Mouse (Mus musculus): ENCODE results near the gene 9330161L09Rik. TPM values are rescaled to one million over a fixed set of nuclear protein-coding genes. Genes with fewer than 3 reads are reported as not detected.

9330161L09Rik gene
- total RNA-seq (2023): 1 to 10 TPM; 1.8 to 2.8 TPM

GRCm38 (mm10) chr12:103407720-103408119, at the start of gene 9330161L09Rik:
9330161L09Rik (minus strand) TSS chr12:103407820.

GRCm38 (mm10) chr12:103457140-103457539, 49.5 kb upstream of the 9330161L09Rik start, which contains the start of gene Ifi27l2b:
Ifi27l2b (minus strand) TSS chr12:103457223.

GRCm38 (mm10) chr12:103443524-103443923, 35.9 kb upstream of the 9330161L09Rik start, which contains the start of gene Ifi27l2a:
Ifi27l2a (minus strand) TSS chr12:103443680.

GRCm38 (mm10) chr12:103433986-103434731, 26.5 kb upstream of the 9330161L09Rik start, which contains the start of gene Ifi27:
Ifi27 (plus strand) TSS chr12:103434211.

GRCm38 (mm10) chr12:103425729-103426470, 18.3 kb upstream of the 9330161L09Rik start, which contains the start of gene Ddx24:
Ddx24 (minus strand) TSS chr12:103425830.

GRCm38 (mm10) chr12:103388505-103389347, 18.9 kb downstream of the 9330161L09Rik start, which contains the start of gene Otub2:
Otub2 (plus strand) TSS chr12:103388682.

Other genes starting within 250 kb of the 9330161L09Rik start
- gene Prima1, start 165.7 kb downstream of the 9330161L09Rik start, total RNA-seq (2023): not detected
- not detected for gene Fam181a, start 96.8 kb downstream of the 9330161L09Rik start, total RNA-seq (2023)
- under 1 TPM in 1 of 2 experiments, not detected in 1; 0.79 TPM for gene Asb2, start 51.8 kb downstream of the 9330161L09Rik start, total RNA-seq (2023)
- 1 to 10 TPM; 1.6 to 1.7 TPM for gene Otub2, start 19.1 kb downstream of the 9330161L09Rik start, total RNA-seq (2023)
- gene Ddx24, start 18.0 kb upstream of the 9330161L09Rik start, total RNA-seq (2023): 10 to 100 TPM; 68.0 to 74.2 TPM
- gene Ifi27, start 26.4 kb upstream of the 9330161L09Rik start, total RNA-seq (2023): 10 to 100 TPM; 78.0 to 93.2 TPM
- 10 to 100 TPM; 81.8 to 83.1 TPM for gene Ifi27l2a, start 35.9 kb upstream of the 9330161L09Rik start, total RNA-seq (2023)
- gene Ifi27l2b, start 49.4 kb upstream of the 9330161L09Rik start, total RNA-seq (2023): not detected
- gene Ppp4r4, start 124.5 kb upstream of the 9330161L09Rik start, total RNA-seq (2023): not detected
- under 1 TPM in 1 of 2 experiments, not detected in 1; 0.29 TPM for gene Serpina10, start 223.6 kb upstream of the 9330161L09Rik start, total RNA-seq (2023)
- not detected for gene Serpina6, start 249.4 kb upstream of the 9330161L09Rik start, total RNA-seq (2023)